Mouse (Mus musculus) embryonic facial prominence, embryonic 10.5 days (tissue): ENCODE measurements around the gene Fbxo7. TPM values are rescaled to one million over a fixed set of nuclear protein-coding genes. Genes with fewer than 3 reads are reported as not detected.

Source experiments
- DNase-seq: peaks from one replicate; pipeline ENCODE4 v3.0.0-alpha.2; 2017; ENCODE audit warnings: low spot score
- H3K27ac ChIP-seq: fragments of 300-500 bp; sonication (generic); replicated peaks from 2 replicates; pipeline ENCODE4 v1.5.1; 2016; ENCODE audit warnings: mild to moderate bottlenecking
- H3K27me3 ChIP-seq: fragments of 300-500 bp; sonication (generic); replicated peaks from 2 replicates; pipeline ENCODE4 v1.6.1; 2016; ENCODE audit warnings: low read depth, mild to moderate bottlenecking; ENCODE audit not compliant: poor library complexity, severe bottlenecking
- H3K36me3 ChIP-seq: fragments of 300-500 bp; sonication (generic); replicated peaks from 2 replicates; pipeline ENCODE4 v1.6.1; 2016; ENCODE audit warnings: mild to moderate bottlenecking, moderate library complexity
- H3K4me1 ChIP-seq: fragments of 300-500 bp; sonication (generic); 2 replicates; pipeline ENCODE4 v1.6.1; 2016
- H3K4me3 ChIP-seq: fragments of 300-500 bp; sonication (generic); 2 replicates; pipeline ENCODE4 v1.5.1; 2016; ENCODE audit warnings: mild to moderate bottlenecking, moderate library complexity
- H3K9me3 ChIP-seq: fragments of 300-500 bp; sonication (generic); 2 replicates; pipeline ENCODE4 v1.6.1; 2016; ENCODE audit warnings: mild to moderate bottlenecking
- WGBS: fragments of 180-500 bp; shearing (Covaris S2); methylation state at CpG from one replicate; pipeline ENCODE4 v1.1.7; 2016; 5-methylcytosine and 5-hydroxymethylcytosine counted together
- polyA plus RNA-seq: library from polyadenylated mRNA; unstranded; fragments of >200 nt; fragmentation: Nextera tagmentation; extraction: Ambion mirVana; gene quantifications from 2 replicates; pipeline ENCODE4 v1.2.1, GENCODE M21; 2016

Gene Fbxo7
- polyA plus RNA-seq, 1 experiment from 2014 or later = 19.2 TPM

- H3K27me3 ChIP-seq = no peaks in the 10 kb centered on the region
- no peaks in the 10 kb centered on the region for H3K36me3 ChIP-seq
- 90% methylated on average over 3 of the region's 3 CpGs for WGBS
- H3K9me3 ChIP-seq = 0 out of 2 replicates have a peak, but pooled peaks cover 6% of the 10 kb centered on the region
- DNase-seq = no peak
- H3K4me1 ChIP-seq = peaks cover 5% of the 10 kb centered on the region; the same call in 1 of the 2 replicates
- H3K4me3 ChIP-seq = no peak overlapping the region
- H3K27ac ChIP-seq = no peak overlapping the region
These were observed 78.6 kb downstream of the Fbxo7 start for GRCm38 (mm10) chr10:86100281-86100851.

Other genes with a start within 250 kb of the Fbxo7 start
- 112 and 115 TPM in 2 replicates for gene Pwp1, start 192.5 kb upstream of the Fbxo7 start, polyA plus RNA-seq
- gene Prdm4, start 104.8 kb upstream of the Fbxo7 start, polyA plus RNA-seq = 26.2 and 28.6 TPM in 2 replicates
- gene Ascl4, start 94.3 kb upstream of the Fbxo7 start, polyA plus RNA-seq = 0.61 and 0.64 TPM in 2 replicates
- gene Rtcb, start 64.1 kb upstream of the Fbxo7 start, polyA plus RNA-seq = 237 TPM in 2 replicates
- 0.08 TPM in 1 of 2 replicates, not detected in the other for gene Bpifc, start 10.1 kb upstream of the Fbxo7 start, polyA plus RNA-seq